In genomic region chr1:184065589-184066361, GRCm38 (mm10) we compare ENCODE assay signal across 9 mouse cellular contexts. TPM values are rescaled to one million over a fixed set of nuclear protein-coding genes. Genes with fewer than 3 reads are reported as not detected.
DNase-seq lines count a peak whose midpoint lies in the region; ATAC-seq and TF ChIP-seq lines count a peak whose summit lies in the region.
"Had no signal": no experiment of that assay in that cellular context is flagged by ENCODE, and none has a peak within 500 bp of the region (broad histone marks: within the 10 kb centered on the region; RNA-seq: fewer than 3 reads in every experiment).

No protein-coding gene starts in this region.

- H3K4me2 ChIP-seq in embryonic facial prominence, embryonic 11.5 days (ENCODE audit: low read depth, low read length), result no peak overlapping the region
- H3K4me2 ChIP-seq in hindbrain, postnatal 0 days (ENCODE audit: low read depth, low read length), result peak overlapping the region; percentile 3; the same call in 1 of the 2 replicates
- H3K4me2 ChIP-seq: embryonic facial prominence, embryonic 13.5 days had no signal

- H3K36me3 ChIP-seq in megakaryocyte, embryonic 14.5 days (replicated peaks; ENCODE audit: low read length), result peaks cover 88% of the 10 kb centered on the region
- no peaks in the 10 kb centered on the region for H3K36me3 ChIP-seq in embryonic facial prominence, embryonic 11.5 days (replicated peaks; ENCODE audit: control insufficient read depth, insufficient read depth, low read depth, low read length)
- no peaks in the 10 kb centered on the region; the same call in 1 of the 2 replicates for H3K36me3 ChIP-seq in hindbrain, postnatal 0 days (ENCODE audit: insufficient read depth, low read length)

- DNase-seq in embryonic facial prominence, embryonic 11.5 days (ENCODE audit: low spot score), result no peak
- peak; percentile 57 for DNase-seq in hindbrain, postnatal 0 days (ENCODE audit: low spot score)
- DNase-seq in retina, postnatal 7 days (ENCODE audit: low read depth, low spot score), result peak; percentile 39
- no peak for DNase-seq in spleen, postnatal 10 days (ENCODE audit: low spot score in 2 of 2)
- DNase-seq in spleen, adult 12 weeks (ENCODE audit: low spot score), result no peak
- no peak for DNase-seq in thymus, adult 18-20 months

- no peak overlapping the region for H3K27ac ChIP-seq in embryonic facial prominence, embryonic 11.5 days (replicated peaks; ENCODE audit: low read depth, low read length)
- peak overlapping the region; percentile 26; the same call in 1 of the 2 replicates for H3K27ac ChIP-seq in hindbrain, postnatal 0 days
- H3K27ac ChIP-seq: embryonic facial prominence, embryonic 13.5 days had no signal

- H3K9ac ChIP-seq in embryonic facial prominence, embryonic 11.5 days (replicated peaks; ENCODE audit: low read length), result no peak overlapping the region
- H3K9ac ChIP-seq in hindbrain, postnatal 0 days (replicated peaks; ENCODE audit: low read length), result no peak overlapping the region
- H3K9ac ChIP-seq: embryonic facial prominence, embryonic 13.5 days had no signal

- ATAC-seq in megakaryocyte, adult 5-6 weeks (ENCODE audit: poor library complexity, severe bottlenecking), result no peak
- ATAC-seq in embryonic facial prominence, embryonic 11.5 days (replicated peaks; ENCODE audit: insufficient number of reproducible peaks, low FRiP score, low TSS enrichment, low read depth), result 0 out of 2 replicates have a peak, but pooled peaks have one; percentile 36
- peak; percentile 80 for ATAC-seq in hindbrain, postnatal 0 days

- WGBS in embryonic facial prominence, embryonic 11.5 days, result 85% methylated on average over 13 of the region's 13 CpGs
- WGBS in hindbrain, postnatal 0 days, result 48% methylated on average over 13 of the region's 13 CpGs

- H3K4me1 ChIP-seq in megakaryocyte, embryonic 14.5 days, result peaks cover 97% of the 10 kb centered on the region
- H3K4me1 ChIP-seq in embryonic facial prominence, embryonic 11.5 days (ENCODE audit: control insufficient read depth, insufficient read depth, low read length), result no peaks in the 10 kb centered on the region
- peaks cover 8% of the 10 kb centered on the region; the same call in 1 of the 2 replicates for H3K4me1 ChIP-seq in hindbrain, postnatal 0 days (ENCODE audit: insufficient read depth, low read length)
- H3K4me1 ChIP-seq: embryonic facial prominence, embryonic 13.5 days had no signal

- H3K9me3 ChIP-seq in megakaryocyte, embryonic 14.5 days, result no peaks in the 10 kb centered on the region
- H3K9me3 ChIP-seq in embryonic facial prominence, embryonic 11.5 days (replicated peaks; ENCODE audit: control insufficient read depth, low read length), result no peaks in the 10 kb centered on the region
- no peaks in the 10 kb centered on the region for H3K9me3 ChIP-seq in hindbrain, postnatal 0 days (ENCODE audit: low read length)
- H3K9me3 ChIP-seq: embryonic facial prominence, embryonic 13.5 days had no signal

- no peak for TF ChIP-seq CTCF in hindbrain, postnatal 0 days (IDR thresholded peaks at IDR 0.05; ENCODE audit: low read depth)

- no peaks in the 10 kb centered on the region for H3K27me3 ChIP-seq in megakaryocyte, embryonic 14.5 days (replicated peaks)
- no peaks in the 10 kb centered on the region for H3K27me3 ChIP-seq in embryonic facial prominence, embryonic 11.5 days (ENCODE audit: control insufficient read depth, insufficient read depth, low read length)
- H3K27me3 ChIP-seq in hindbrain, postnatal 0 days (ENCODE audit: insufficient read depth, low read length), result no peaks in the 10 kb centered on the region
- H3K27me3 ChIP-seq: embryonic facial prominence, embryonic 13.5 days had no signal

- peak overlapping the region; percentile 59 for H3K4me3 ChIP-seq in megakaryocyte, embryonic 14.5 days (replicated peaks)
- H3K4me3 ChIP-seq in embryonic facial prominence, embryonic 11.5 days (ENCODE audit: low read depth, low read length), result no peak overlapping the region
- H3K4me3 ChIP-seq in hindbrain, postnatal 0 days (ENCODE audit: low read length), result no peak overlapping the region
- H3K4me3 ChIP-seq: embryonic facial prominence, embryonic 13.5 days had no signal

RNA-seq across cellular contexts. Expression of gene 1700056E22Rik, which starts 31.7 kb away (rescaled TPM):
- 19.8 and 52.4 TPM in 2 replicates for polyA plus RNA-seq in megakaryocyte, embryonic 14.5 days (2012; ENCODE audit: insufficient read depth, low replicate concordance)
- 0.98 and 2.9 TPM in 2 replicates for total RNA-seq in megakaryocyte, adult 5-6 weeks (2015)
- 3.0 and 4.6 TPM in 2 replicates for total RNA-seq in megakaryocyte, adult 5-6 weeks (2017)
- 0.66 and 1.6 TPM in 2 replicates for polyA plus RNA-seq in embryonic facial prominence, embryonic 11.5 days (2014; fragmentation: Nextera tagmentation; extraction: Ambion mirVana)
- total RNA-seq in hindbrain, postnatal 0 days (2014; rRNA removed), result 1.0 and 1.2 TPM in 2 replicates
- 1.3 and 1.7 TPM in 2 replicates for polyA plus RNA-seq in hindbrain, postnatal 0 days (2015; fragmentation: Nextera tagmentation; extraction: Ambion mirVana)

RNA-seq across cellular contexts. Expression of gene Dusp10, which starts 52.7 kb away (rescaled TPM):
- 3.1 and 14.8 TPM in 2 replicates for polyA plus RNA-seq in megakaryocyte, embryonic 14.5 days (2012; ENCODE audit: insufficient read depth, low replicate concordance)
- total RNA-seq in megakaryocyte, adult 5-6 weeks (2015), result 5.3 and 7.5 TPM in 2 replicates
- total RNA-seq in megakaryocyte, adult 5-6 weeks (2017), result 4.3 and 7.4 TPM in 2 replicates
- polyA plus RNA-seq in embryonic facial prominence, embryonic 11.5 days (2014; fragmentation: Nextera tagmentation; extraction: Ambion mirVana), result 4.0 and 4.6 TPM in 2 replicates
- total RNA-seq in hindbrain, postnatal 0 days (2014; rRNA removed), result 10.0 and 11.7 TPM in 2 replicates
- 6.3 and 6.5 TPM in 2 replicates for polyA plus RNA-seq in hindbrain, postnatal 0 days (2015; fragmentation: Nextera tagmentation; extraction: Ambion mirVana)

Comparison
In these comparisons a context has a peak if more than half of its experiments do, and no peak if none do; other contexts are left out.
1. DNase-seq: peak in hindbrain, postnatal 0 days (single experiment) and retina, postnatal 7 days (single experiment); none in embryonic facial prominence, embryonic 11.5 days (single experiment), spleen, postnatal 10 days (0 of 2), spleen, adult 12 weeks (single experiment) and thymus, adult 18-20 months (0 of 2).